Mouse (Mus musculus): Measurements from ENCODE around the gene Cacna1i.

The Cacna1i gene

GRCm38 (mm10) chr15:80413988-80414721 lies 127.1 kb downstream of the Cacna1i start:
- no peak for DNase-seq

- DNase-seq = no peak
Measured at GRCm38 (mm10) chr15:80415132-80415531, 128.1 kb downstream of the Cacna1i start.

- DNase-seq = no peak
Measured at GRCm38 (mm10) chr15:80417066-80417465, 130.0 kb downstream of the Cacna1i start.

- no peak for DNase-seq
Measured at GRCm38 (mm10) chr15:80418146-80418545, 131.1 kb downstream of the Cacna1i start.

GRCm38 (mm10) chr15:80430324-80430723 lies 143.3 kb downstream of the Cacna1i start:
- peak; percentile 33 for DNase-seq

- no peak for DNase-seq
Measured at GRCm38 (mm10) chr15:80436961-80437360, 149.9 kb downstream of the Cacna1i start.

- no peak for DNase-seq
Measured at GRCm38 (mm10) chr15:80437996-80438395, 151.0 kb downstream of the Cacna1i start.

- DNase-seq = no peak
Measured at GRCm38 (mm10) chr15:80438423-80438822, 151.4 kb downstream of the Cacna1i start.

- DNase-seq = no peak
Measured at GRCm38 (mm10) chr15:80440195-80440594, 153.2 kb downstream of the Cacna1i start.

- no peak for DNase-seq
Measured at GRCm38 (mm10) chr15:80445956-80446687, 159.1 kb downstream of the Cacna1i start.

All from right cerebral cortex, postnatal 4 days (tissue).